Mouse (Mus musculus) ES-Bruce4 (cell line): ENCODE results near the gene Cish. TPM values are rescaled to one million over a fixed set of nuclear protein-coding genes. Genes with fewer than 3 reads are reported as not detected.

Experiments
- H3K27ac ChIP-seq: 2 replicates; pipeline ENCODE4 v1.5.1; 2012; ENCODE audit warnings: low read length, inconsistent platforms; ENCODE audit not compliant: insufficient read depth
- H3K27me3 ChIP-seq: 2 replicates; pipeline ENCODE4 v1.6.1; 2012; ENCODE audit warnings: mild to moderate bottlenecking, low read length, inconsistent platforms; ENCODE audit not compliant: control insufficient read depth, poor library complexity, insufficient read depth, severe bottlenecking
- H3K36me3 ChIP-seq: 2 replicates; pipeline ENCODE4 v1.6.1; 2012; ENCODE audit warnings: inconsistent platforms, mild to moderate bottlenecking, low read length, moderate library complexity; ENCODE audit not compliant: control insufficient read depth, poor library complexity, insufficient read depth, severe bottlenecking
- H3K4me1 ChIP-seq: one replicate; pipeline ENCODE4 v1.8.1; 2011; ENCODE audit warnings: low read length; ENCODE audit not compliant: control insufficient read depth, insufficient read depth
- H3K4me3 ChIP-seq: 2 replicates; pipeline ENCODE4 v1.5.1; 2011; ENCODE audit warnings: low read depth, mild to moderate bottlenecking, low read length
- H3K9ac ChIP-seq: 2 replicates; pipeline ENCODE4 v1.6.1; 2012; ENCODE audit warnings: low read depth, mild to moderate bottlenecking, inconsistent platforms; ENCODE audit not compliant: poor library complexity, severe bottlenecking
- H3K9me3 ChIP-seq: replicated peaks from 2 replicates; pipeline ENCODE4 v1.6.1; 2012; ENCODE audit warnings: mild to moderate bottlenecking, low read length, inconsistent platforms; ENCODE audit not compliant: control insufficient read depth, poor library complexity, insufficient read depth, severe bottlenecking
- CTCF ChIP-seq: IDR thresholded peaks from one replicate; pipeline ENCODE4 v1.8.1; 2011; ENCODE audit warnings: low read depth, low read length
- EP300 ChIP-seq: IDR thresholded peaks from 2 replicates; pipeline ENCODE4 v1.6.1; 2011; ENCODE audit warnings: low read depth, low read length; ENCODE audit not compliant: insufficient read depth
- POLR2A ChIP-seq: IDR thresholded peaks from one replicate; pipeline ENCODE4 v1.8.1; 2011; ENCODE audit warnings: low read length; ENCODE audit not compliant: insufficient read depth
- polyA plus RNA-seq: library from polyadenylated mRNA; stranded (reverse); fragments of >200 nt; gene quantifications from 2 replicates; pipeline ENCODE4 v1.2.4, GENCODE M21; 2011; ENCODE audit warnings: low read depth; ENCODE audit not compliant: missing spikeins, insufficient read depth, insufficient read length

Gene Cish
- polyA plus RNA-seq, 1 experiment = 13.7 TPM

DNA sequence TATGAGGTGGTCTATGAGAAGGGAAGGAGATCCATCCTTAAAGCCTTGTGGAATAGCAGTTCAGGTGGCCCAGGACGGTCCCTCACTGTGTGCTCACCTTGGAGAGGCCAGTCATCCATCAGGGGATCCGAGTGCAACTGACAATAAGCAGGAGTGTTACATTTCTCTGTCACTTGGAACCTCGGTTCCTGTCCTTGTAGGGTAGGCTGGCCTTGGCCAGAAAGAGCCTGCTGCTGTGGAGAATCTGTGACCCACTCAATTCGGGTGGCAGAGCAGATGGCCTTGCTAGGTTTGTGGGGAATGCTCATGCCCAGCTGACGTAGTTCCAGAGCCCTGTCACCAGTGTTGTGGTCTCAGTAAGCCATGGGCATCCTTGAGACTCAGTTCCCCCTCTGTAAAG, 13.8 kb downstream of the Cish start:
- Histone ChIP-seq H3K9ac (no peak overlapping the region), H3K9me3 (no peaks in the 10 kb centered on the region), H3K4me3 (no peak overlapping the region), H3K36me3 (no peaks in the 10 kb centered on the region), H3K27me3 (no peaks in the 10 kb centered on the region), H3K27ac (no peak overlapping the region), H3K4me1 (no peaks in the 10 kb centered on the region)
- TF ChIP-seq POLR2A = no peak
- no peak for TF ChIP-seq EP300
- TF ChIP-seq CTCF = no peak

DNA sequence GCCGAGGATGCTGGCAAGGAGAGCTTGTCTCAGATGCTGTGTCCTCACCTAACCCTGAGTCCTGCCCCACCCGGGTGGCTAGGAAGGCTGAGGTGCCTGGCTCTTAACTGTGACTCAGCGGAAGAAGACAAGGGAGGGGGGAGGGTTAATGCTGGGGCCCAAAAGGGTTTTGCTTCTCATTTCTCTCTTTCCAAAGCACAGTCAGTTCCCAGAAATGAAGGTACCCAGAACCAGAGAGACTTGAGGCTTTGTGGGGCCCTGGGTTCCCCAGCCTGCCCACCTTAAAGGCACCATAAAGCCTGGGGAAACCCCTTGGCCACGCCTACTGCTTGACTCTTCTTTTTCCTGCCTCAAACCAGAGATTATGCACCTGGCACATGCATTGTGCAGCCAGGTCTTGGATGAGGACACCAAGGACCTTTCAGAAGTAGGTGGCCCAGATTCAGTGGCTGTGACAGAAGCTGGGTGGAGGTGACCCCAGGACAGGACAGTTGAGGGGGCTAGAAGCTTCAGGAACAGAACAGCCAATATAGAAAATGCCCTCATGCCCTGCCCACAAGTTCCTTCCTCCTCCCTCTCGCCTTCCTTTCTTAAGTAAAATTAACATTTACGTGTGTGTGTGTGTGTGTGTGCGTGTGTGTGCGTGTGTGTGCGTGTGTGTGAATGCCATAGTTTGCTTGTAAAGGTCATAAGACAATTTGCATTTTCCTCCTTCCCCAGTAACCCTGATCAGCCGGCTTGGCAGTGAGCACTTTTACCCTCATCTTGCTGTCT, 17.2 kb downstream of the Cish start:
- Histone ChIP-seq H3K27ac (no peak overlapping the region), H3K4me3 (no peak overlapping the region), H3K27me3 (no peaks in the 10 kb centered on the region), H3K4me1 (no peaks in the 10 kb centered on the region), H3K36me3 (no peaks in the 10 kb centered on the region), H3K9ac (no peak overlapping the region), H3K9me3 (no peaks in the 10 kb centered on the region)
- no peak for TF ChIP-seq POLR2A
- no peak for TF ChIP-seq CTCF
- no peak for TF ChIP-seq EP300

DNA sequence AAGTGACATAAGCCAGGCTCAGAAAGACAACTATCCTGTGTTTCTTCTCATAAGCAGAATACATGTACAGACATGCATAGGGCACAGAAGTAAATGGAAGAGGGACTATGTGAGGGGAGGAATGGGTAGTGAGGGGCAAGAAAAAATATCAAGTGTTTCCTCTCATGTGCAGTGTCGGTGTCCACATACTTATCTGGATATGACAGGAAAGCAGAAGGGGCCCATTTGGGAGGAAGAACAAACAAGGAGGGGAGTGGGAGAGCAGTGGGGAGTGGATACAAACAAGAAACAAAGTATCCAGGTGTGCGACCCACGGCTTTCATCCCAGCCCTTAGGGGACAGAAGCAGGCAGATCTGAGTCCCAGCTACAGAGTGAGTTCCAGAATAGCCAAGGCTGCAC, 18.1 kb downstream of the Cish start:
- Histone ChIP-seq H3K4me3 (no peak overlapping the region), H3K27ac (no peak overlapping the region), H3K9me3 (no peaks in the 10 kb centered on the region), H3K27me3 (no peaks in the 10 kb centered on the region), H3K4me1 (no peaks in the 10 kb centered on the region), H3K9ac (no peak overlapping the region), H3K36me3 (no peaks in the 10 kb centered on the region)
- TF ChIP-seq POLR2A (no peak), CTCF (no peak), EP300 (no peak)

- Histone ChIP-seq H3K9ac (no peak overlapping the region), H3K4me1 (no peaks in the 10 kb centered on the region), H3K27ac (no peak overlapping the region), H3K9me3 (no peaks in the 10 kb centered on the region), H3K4me3 (no peak overlapping the region), H3K36me3 (no peaks in the 10 kb centered on the region), H3K27me3 (no peaks in the 10 kb centered on the region)
- no peak for TF ChIP-seq POLR2A
- TF ChIP-seq CTCF = no peak
- no peak for TF ChIP-seq EP300
These were observed 20.0 kb downstream of the Cish start for GRCm38 (mm10) chr9:107315791-107316190.

- no peak overlapping the region for H3K4me3 ChIP-seq
- TF ChIP-seq CTCF (no peak), POLR2A (no peak), EP300 (no peak)
- H3K27ac ChIP-seq = no peak overlapping the region
- no peaks in the 10 kb centered on the region for H3K27me3 ChIP-seq
- H3K4me1 ChIP-seq = peaks cover 6% of the 10 kb centered on the region
- no peaks in the 10 kb centered on the region for H3K36me3 ChIP-seq
- H3K9ac ChIP-seq = no peak overlapping the region
- no peaks in the 10 kb centered on the region for H3K9me3 ChIP-seq
These were observed 26.7 kb downstream of the Cish start for GRCm38 (mm10) chr9:107322461-107323050.

- Histone ChIP-seq H3K4me3 (no peak overlapping the region), H3K36me3 (no peaks in the 10 kb centered on the region), H3K27ac (no peak overlapping the region), H3K27me3 (no peaks in the 10 kb centered on the region), H3K4me1 (peaks cover 6% of the 10 kb centered on the region), H3K9me3 (no peaks in the 10 kb centered on the region), H3K9ac (no peak overlapping the region)
- TF ChIP-seq CTCF (no peak), EP300 (no peak), POLR2A (no peak)
These were observed 27.7 kb downstream of the Cish start for GRCm38 (mm10) chr9:107323558-107323957.
